Mouse (Mus musculus) limb, embryonic 13.5 days (tissue): ENCODE results near the gene Gm7792. TPM values are rescaled to one million over a fixed set of nuclear protein-coding genes. Genes with fewer than 3 reads are reported as not detected.
"Not testable (repeated sequence)": the region's sequence is repeated elsewhere in the genome, so short reads cannot be mapped to it uniquely, and the experiment has no call there.

ENCODE experiments used
- ATAC-seq: fragments of 200-750 bp; cut with Nextera tagmentation; 2 replicates; pipeline ENCODE4 v1.8.0; 2017; ENCODE audit warnings: low read depth, moderate number of reproducible peaks, moderate TSS enrichment; ENCODE audit not compliant: low FRiP score
- H3K27ac ChIP-seq: fragments of 300-500 bp; sonication (generic); 2 replicates; pipeline ENCODE4 v1.5.1; 2015; ENCODE audit warnings: inconsistent platforms, mild to moderate bottlenecking, moderate library complexity
- H3K27me3 ChIP-seq: fragments of 300-500 bp; sonication (generic); 2 replicates; pipeline ENCODE4 v1.6.1; 2015; ENCODE audit warnings: mild to moderate bottlenecking, inconsistent platforms
- H3K36me3 ChIP-seq: fragments of 300-500 bp; sonication (generic); 2 replicates; pipeline ENCODE4 v1.6.1; 2015; ENCODE audit warnings: inconsistent platforms, mild to moderate bottlenecking, moderate library complexity
- H3K4me1 ChIP-seq: fragments of 300-500 bp; sonication (generic); 2 replicates; pipeline ENCODE4 v1.6.1; 2015; ENCODE audit warnings: inconsistent platforms
- H3K4me2 ChIP-seq: fragments of 300-500 bp; sonication (generic); replicated peaks from 2 replicates; pipeline ENCODE4 v1.6.1; 2015; ENCODE audit warnings: inconsistent platforms, mild to moderate bottlenecking, moderate library complexity
- H3K4me3 ChIP-seq: fragments of 300-500 bp; sonication (generic); 2 replicates; pipeline ENCODE4 v1.5.1; 2015; ENCODE audit warnings: moderate library complexity, mild to moderate bottlenecking, inconsistent platforms
- H3K9ac ChIP-seq: fragments of 300-500 bp; sonication (generic); 2 replicates; pipeline ENCODE4 v1.6.1; 2015; ENCODE audit warnings: mild to moderate bottlenecking, inconsistent platforms
- H3K9me3 ChIP-seq: fragments of 300-500 bp; sonication (generic); 2 replicates; pipeline ENCODE4 v1.6.1; 2016; ENCODE audit warnings: inconsistent platforms
- WGBS: fragments of 180-500 bp; shearing (Covaris S2); methylation state at CpG from one replicate; pipeline ENCODE4 v1.1.7; 2015; 5-methylcytosine and 5-hydroxymethylcytosine counted together
- polyA plus RNA-seq: library from polyadenylated mRNA; unstranded; fragments of >200 nt; fragmentation: Nextera tagmentation; extraction: Ambion mirVana; gene quantifications from 2 replicates; pipeline ENCODE4 v1.2.1, GENCODE M21; 2015

The Gm7792 gene
- not detected in 2 replicates for polyA plus RNA-seq

- H3K4me2 ChIP-seq, ATAC-seq, H3K4me1 ChIP-seq, H3K9ac ChIP-seq, H3K27me3 ChIP-seq, H3K27ac ChIP-seq, H3K4me3 ChIP-seq, H3K36me3 ChIP-seq, H3K9me3 ChIP-seq: not testable (repeated sequence)
- 94% methylated on average over 1 of the region's 2 CpGs for WGBS
Measured at GRCm38 (mm10) chr5:93843476-93843875, at the start of gene Gm7792. Gm7792 (plus strand) TSS chr5:93843776.

Other genes starting within 250 kb of the Gm7792 start
- not detected in 2 replicates for gene C87414, start 172.2 kb upstream of the Gm7792 start, polyA plus RNA-seq
- gene Gm16429, start 85.3 kb downstream of the Gm7792 start, polyA plus RNA-seq = not detected in 2 replicates
- gene BC061212, start 226.8 kb downstream of the Gm7792 start, polyA plus RNA-seq = not detected in 2 replicates
- not detected in 2 replicates for gene Gm6351, start 232.6 kb downstream of the Gm7792 start, polyA plus RNA-seq